Mouse (Mus musculus): ENCODE results near the gene Znrf3. TPM values are rescaled to one million over a fixed set of nuclear protein-coding genes. Genes with fewer than 3 reads are reported as not detected.

The Znrf3 gene
- total RNA-seq, 2 experiments from 2014 or later: 19.5 to 20.7 TPM

DNA sequence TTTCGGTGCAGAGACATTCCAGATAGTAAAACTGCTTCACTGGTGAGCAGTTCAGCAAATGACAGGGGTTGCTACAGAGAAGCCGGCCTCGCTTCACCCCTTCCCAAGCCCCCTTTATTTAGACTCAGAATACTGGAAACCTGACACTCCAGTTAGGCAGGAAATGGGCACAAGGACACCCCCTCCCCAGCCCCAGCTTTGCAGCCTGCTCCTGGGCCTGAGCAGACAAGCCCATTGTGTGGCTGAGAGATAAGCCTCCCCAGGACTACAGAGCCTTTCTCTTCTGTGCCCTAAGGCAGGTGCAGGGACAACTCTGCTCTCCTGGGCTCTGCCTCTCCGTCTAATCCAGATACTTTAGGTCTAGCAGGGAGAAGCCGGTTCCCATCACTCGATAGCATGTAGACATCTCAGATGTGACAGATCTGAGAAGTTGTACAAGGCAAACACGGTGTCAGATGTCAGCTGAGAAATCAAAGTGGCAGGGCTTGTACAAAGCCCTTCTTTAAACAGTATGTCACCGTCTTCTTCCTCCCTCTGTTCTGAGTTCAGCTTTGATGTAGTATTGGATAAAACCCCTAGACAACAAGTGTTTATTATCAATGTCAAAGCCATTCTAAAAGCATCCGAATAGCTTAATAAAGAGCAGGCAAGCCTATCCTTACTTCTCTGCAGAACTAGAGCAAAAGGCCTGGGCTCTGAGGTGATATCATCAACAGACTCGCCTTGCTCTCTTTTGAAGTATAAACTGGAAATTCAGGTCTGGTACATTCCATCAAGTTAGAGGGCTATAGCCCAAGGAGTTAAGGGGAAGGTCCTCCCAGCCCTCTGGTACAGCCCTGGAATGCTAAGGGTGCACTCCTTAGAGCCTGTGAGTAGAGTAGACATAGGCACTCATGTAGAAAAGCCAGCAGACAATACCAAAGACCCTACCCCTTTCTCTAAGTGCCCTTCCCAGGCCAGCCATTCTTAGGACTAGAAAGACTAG, 204.6 kb downstream of the Znrf3 start:
- Histone ChIP-seq H3K4me3 (no peak overlapping the region), H3K27ac (no peak overlapping the region)
- DNase-seq (ENCODE audit: extremely low spot score in 1 of 2, low spot score in 2 of 2): no peak
- intact Hi-C loops (cut with DNase I): no loop called here
- TF ChIP-seq CTCF (IDR thresholded peaks at IDR 0.05): no peak

Other genes starting within 250 kb of the Znrf3 start
- gene Kremen1, start 183.3 kb downstream of the Znrf3 start, total RNA-seq (2021): 10 to 100 TPM; 14.8 to 15.4 TPM
- gene Xbp1, start 75.8 kb upstream of the Znrf3 start, total RNA-seq (2021): 100 to 1,000 TPM in 1 of 2 experiments, 10 to 100 TPM in 1; 96.6 to 121 TPM
- 10 to 100 TPM; 14.7 to 16.3 TPM for gene Ccdc117, start 97.3 kb upstream of the Znrf3 start, total RNA-seq (2021)
- gene Ankrd36, start 124.8 kb upstream of the Znrf3 start, total RNA-seq (2021): not detected